Mouse (Mus musculus) subcutaneous adipose tissue, adult 2 months (tissue): ENCODE results near the gene Shc4. TPM values are rescaled to one million over a fixed set of nuclear protein-coding genes. Genes with fewer than 3 reads are reported as not detected.

Source experiments
- polyA plus RNA-seq: library from polyadenylated mRNA; depleted of rRNA; stranded (reverse); fragments of >200 nt; gene quantifications from 2 replicates; pipeline ENCODE4 v1.2.3, GENCODE M21; 2012; ENCODE audit warnings: low replicate concordance; rRNA removed

The Shc4 gene
- polyA plus RNA-seq, result 0.29 and 0.67 TPM in 2 replicates

GRCm38 (mm10) chr2:125724086-125724430 is at the start of gene Shc4:
Shc4 (minus strand) TSS chr2:125724148.

GRCm38 (mm10) chr2:125672957-125673631 is 50.9 kb downstream of the Shc4 start, which contains the start of gene Eid1:
Eid1 (plus strand) TSS chr2:125673095.

GRCm38 (mm10) chr2:125624837-125625351 is 99.1 kb downstream of the Shc4 start, which contains the start of gene Cep152:
Cep152 (minus strand) TSS chr2:125625113.

Other genes with a start within 250 kb of the Shc4 start
- 0.22 and 0.40 TPM in 2 replicates for gene Gm9913, start 219.1 kb downstream of the Shc4 start, polyA plus RNA-seq
- 67.0 and 75.2 TPM in 2 replicates for gene Fbn1, start 216.2 kb downstream of the Shc4 start, polyA plus RNA-seq
- 0.97 and 1.9 TPM in 2 replicates for gene Cep152, start 99.0 kb downstream of the Shc4 start, polyA plus RNA-seq
- 14.0 and 40.2 TPM in 2 replicates for gene Eid1, start 51.1 kb downstream of the Shc4 start, polyA plus RNA-seq
- gene Secisbp2l, start 58.7 kb upstream of the Shc4 start, polyA plus RNA-seq, result 15.3 and 19.4 TPM in 2 replicates
- gene Galk2, start 135.0 kb upstream of the Shc4 start, polyA plus RNA-seq, result 19.8 and 24.5 TPM in 2 replicates
- 16.3 and 16.7 TPM in 2 replicates for gene Cops2, start 135.0 kb upstream of the Shc4 start, polyA plus RNA-seq